ENCODE assay signal across 31 mouse cellular contexts in genomic region chr11:108988258-108988657, GRCm38 (mm10).
"Had no signal": no experiment of that assay in that cellular context is flagged by ENCODE, and none has a peak within 500 bp of the region (broad histone marks: within the 10 kb centered on the region; RNA-seq: fewer than 3 reads in every experiment).

No protein-coding gene starts in this region.

- H3K9ac ChIP-seq: limb, embryonic 12.5 days; limb, embryonic 13.5 days; limb, embryonic 15.5 days; liver, embryonic 12.5 days; liver, embryonic 13.5 days; liver, embryonic 14.5 days; liver, embryonic 15.5 days; liver, postnatal 0 days; lung, embryonic 14.5 days; lung, embryonic 15.5 days; midbrain, embryonic 12.5 days; midbrain, embryonic 13.5 days; midbrain, embryonic 15.5 days; neural tube, embryonic 12.5 days; neural tube, embryonic 13.5 days had no signal

- H3K27ac ChIP-seq: limb, embryonic 10.5 days; limb, embryonic 12.5 days; limb, embryonic 13.5 days; limb, embryonic 15.5 days; liver, embryonic 12.5 days; liver, embryonic 13.5 days; liver, embryonic 14.5 days; liver, embryonic 15.5 days; lung, embryonic 15.5 days; macrophage; midbrain, embryonic 10.5 days; midbrain, embryonic 12.5 days; midbrain, embryonic 13.5 days; midbrain, embryonic 15.5 days; neural tube, embryonic 12.5 days; neural tube, embryonic 13.5 days had no signal

- H3K36me3 ChIP-seq: limb, embryonic 10.5 days; limb, embryonic 12.5 days; limb, embryonic 13.5 days; limb, embryonic 15.5 days; liver, embryonic 12.5 days; liver, embryonic 13.5 days; liver, embryonic 15.5 days; lung, embryonic 15.5 days; midbrain, embryonic 10.5 days; midbrain, embryonic 12.5 days; midbrain, embryonic 13.5 days; midbrain, embryonic 15.5 days; neural tube, embryonic 12.5 days; neural tube, embryonic 13.5 days had no signal

- H3K4me2 ChIP-seq: limb, embryonic 12.5 days; limb, embryonic 13.5 days; limb, embryonic 15.5 days; liver, embryonic 11.5 days; liver, embryonic 12.5 days; liver, embryonic 13.5 days; liver, embryonic 15.5 days; lung, embryonic 14.5 days; lung, embryonic 15.5 days; midbrain, embryonic 12.5 days; midbrain, embryonic 13.5 days; midbrain, embryonic 15.5 days; neural tube, embryonic 12.5 days; neural tube, embryonic 13.5 days had no signal

- H3K27me3 ChIP-seq: limb, embryonic 12.5 days; limb, embryonic 13.5 days; limb, embryonic 15.5 days; liver, embryonic 12.5 days; liver, embryonic 13.5 days; liver, embryonic 15.5 days; lung, embryonic 15.5 days; megakaryocyte, embryonic 14.5 days; midbrain, embryonic 12.5 days; midbrain, embryonic 13.5 days; midbrain, embryonic 15.5 days; neural tube, embryonic 12.5 days; neural tube, embryonic 13.5 days had no signal

- H3K4me1 ChIP-seq: limb, embryonic 10.5 days; limb, embryonic 12.5 days; liver, embryonic 12.5 days; liver, embryonic 13.5 days; liver, embryonic 15.5 days; megakaryocyte, embryonic 14.5 days; midbrain, embryonic 12.5 days; midbrain, embryonic 13.5 days; midbrain, embryonic 15.5 days; neural tube, embryonic 13.5 days had no signal

- H3K9me3 ChIP-seq: limb, embryonic 10.5 days; limb, embryonic 12.5 days; limb, embryonic 13.5 days; limb, embryonic 15.5 days; liver, embryonic 12.5 days; liver, embryonic 13.5 days; liver, embryonic 15.5 days; lung, embryonic 15.5 days; midbrain, embryonic 12.5 days; midbrain, embryonic 13.5 days; midbrain, embryonic 15.5 days; neural tube, embryonic 12.5 days; neural tube, embryonic 13.5 days had no signal

- DNase-seq: liver; liver, embryonic 13.5 days; liver, postnatal 0 days; lung, adult 18-20 months; lung, adult 2 months; lung, embryonic 14.5 days; lung, postnatal 10 days; lung, postnatal 14 days; lung, postnatal 36 days; lung, postnatal 4 days; midbrain, embryonic 14.5 days had no signal

- ATAC-seq: liver, embryonic 12.5 days; liver, postnatal 0 days; lung, postnatal 0 days; midbrain, embryonic 13.5 days; midbrain, embryonic 15.5 days; midbrain, embryonic 16.5 days had no signal

- H3K4me3 ChIP-seq: limb, embryonic 10.5 days; limb, embryonic 12.5 days; limb, embryonic 13.5 days; limb, embryonic 15.5 days; liver, embryonic 12.5 days; liver, embryonic 13.5 days; liver, embryonic 15.5 days; lung, embryonic 15.5 days; megakaryocyte, embryonic 14.5 days; midbrain, embryonic 10.5 days; midbrain, embryonic 12.5 days; midbrain, embryonic 13.5 days; midbrain, embryonic 15.5 days; myocyte; neural tube, embryonic 12.5 days; neural tube, embryonic 13.5 days had no signal
